Mouse (Mus musculus) forebrain, postnatal 0 days (tissue): ENCODE data around the gene Shd. TPM values are rescaled to one million over a fixed set of nuclear protein-coding genes. Genes with fewer than 3 reads are reported as not detected.

ENCODE experiments used
- ATAC-seq: fragments of 200-750 bp; cut with Nextera tagmentation; 2 replicates; pipeline ENCODE4 v1.8.0; 2017; ENCODE audit warnings: mild to moderate bottlenecking, moderate library complexity
- DNase-seq: peaks from one replicate; pipeline ENCODE4 v3.0.0-alpha.2; 2015
- H3K27ac ChIP-seq: fragments of 300-500 bp; sonication (generic); 2 replicates; pipeline ENCODE4 v1.5.1; 2014; ENCODE audit warnings: low read depth, mild to moderate bottlenecking, antibody characterized with exemption, low read length, moderate library complexity, mixed read lengths
- H3K27me3 ChIP-seq: fragments of 300-500 bp; sonication (generic); 2 replicates; pipeline ENCODE4 v1.6.1; 2014; ENCODE audit warnings: mild to moderate bottlenecking, low read length, mixed read lengths; ENCODE audit not compliant: insufficient read depth
- H3K36me3 ChIP-seq: fragments of 300-500 bp; sonication (generic); 2 replicates; pipeline ENCODE4 v1.6.1; 2014; ENCODE audit warnings: mild to moderate bottlenecking, moderate library complexity; ENCODE audit not compliant: insufficient read depth
- H3K4me1 ChIP-seq: fragments of 300-500 bp; sonication (generic); 2 replicates; pipeline ENCODE4 v1.6.1; 2014; ENCODE audit warnings: antibody characterized with exemption; ENCODE audit not compliant: insufficient read depth
- H3K4me2 ChIP-seq: fragments of 300-500 bp; sonication (generic); 2 replicates; pipeline ENCODE4 v1.6.1; 2014; ENCODE audit warnings: low read depth, mild to moderate bottlenecking, moderate library complexity
- H3K4me3 ChIP-seq: fragments of 300-500 bp; sonication (generic); 2 replicates; pipeline ENCODE4 v1.5.1; 2014; ENCODE audit warnings: low read depth, low read length, mixed read lengths
- H3K9ac ChIP-seq: fragments of 300-500 bp; sonication (generic); 2 replicates; pipeline ENCODE4 v1.6.1; 2014; ENCODE audit warnings: mild to moderate bottlenecking
- H3K9me3 ChIP-seq: fragments of 300-500 bp; sonication (generic); 2 replicates; pipeline ENCODE4 v1.6.1; 2016; ENCODE audit warnings: low read length
- CTCF ChIP-seq: sonication (generic); IDR thresholded peaks from 2 replicates; pipeline ENCODE4 v1.5.1; 2016; ENCODE audit warnings: antibody characterized with exemption, control low read depth, low read depth
- WGBS: fragments of 180-500 bp; shearing (Covaris S2); extraction: QIAGEN DNeasy Blood & Tissue Kit; methylation state at CpG from one replicate; pipeline ENCODE4 v1.1.7; 2014; 5-methylcytosine and 5-hydroxymethylcytosine counted together
- polyA plus RNA-seq: library from polyadenylated mRNA; unstranded; fragments of >200 nt; fragmentation: Nextera tagmentation; extraction: Ambion mirVana; gene quantifications from 2 replicates; pipeline ENCODE4 v1.2.1, GENCODE M21; 2015
- total RNA-seq: library from RNA; depleted of rRNA; stranded (reverse); fragments of >200 nt; gene quantifications from 2 replicates; pipeline ENCODE4 v1.2.3, GENCODE M21; 2014

Shd gene
- total and polyA plus RNA-seq, 2 experiments from 2014 or later, result 116 to 152 TPM

DNA sequence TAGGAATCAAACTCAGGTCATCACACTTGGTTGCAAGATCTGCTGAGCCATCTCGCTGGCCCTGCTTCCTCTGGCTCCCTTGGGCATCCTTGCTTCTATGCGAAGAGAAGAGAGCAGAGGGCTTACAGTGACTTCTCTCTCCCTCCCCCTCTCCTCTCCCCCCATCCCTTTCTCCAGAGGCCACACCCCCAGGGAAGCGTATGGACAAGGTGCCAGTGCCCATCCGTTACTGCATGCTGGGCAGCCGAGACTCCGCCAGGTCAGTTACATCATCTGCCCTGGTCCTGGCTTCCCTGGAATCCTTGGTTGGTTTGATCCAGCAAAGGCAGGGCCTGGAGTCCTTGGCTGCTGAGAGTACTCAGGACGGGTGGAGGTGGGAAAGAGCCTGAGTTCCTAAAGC is 41.2 kb downstream of the Shd start:
- DNase-seq (no peak), ATAC-seq (no peak)
- H3K4me2 ChIP-seq, result no peak overlapping the region
- H3K27ac ChIP-seq, result no peak overlapping the region
- H3K4me1 ChIP-seq, result peaks cover 18% of the 10 kb centered on the region
- 83% methylated on average over 7 of the region's 7 CpGs for WGBS
- peaks cover 37% of the 10 kb centered on the region for H3K36me3 ChIP-seq
- no peaks in the 10 kb centered on the region for H3K9me3 ChIP-seq
- peak overlapping the region; percentile 31; the same call in 1 of the 2 replicates for H3K9ac ChIP-seq
- no peak overlapping the region for H3K4me3 ChIP-seq
- no peak for TF ChIP-seq CTCF
- H3K27me3 ChIP-seq, result no peaks in the 10 kb centered on the region

DNA sequence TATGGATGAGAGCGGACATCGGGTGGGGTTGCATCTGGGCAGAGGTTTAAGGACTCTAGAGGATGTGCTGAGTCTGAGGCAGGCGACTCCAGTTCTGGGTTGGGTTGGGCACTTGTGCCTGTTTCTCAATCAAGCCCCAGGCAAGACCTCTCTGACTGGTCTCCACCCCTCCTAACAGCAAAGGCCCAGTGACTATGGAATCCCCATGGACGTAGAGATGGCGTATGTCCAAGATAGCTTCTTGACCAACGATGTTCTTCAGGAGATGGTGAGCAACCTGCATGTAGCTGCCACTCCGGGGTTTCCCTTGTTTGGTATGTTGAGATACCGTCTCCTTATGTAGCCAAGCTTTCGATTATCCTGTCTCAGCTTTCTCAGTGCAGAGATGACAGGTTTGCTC is 45.0 kb downstream of the Shd start:
- Histone ChIP-seq H3K4me3 (no peak overlapping the region), H3K27ac (no peak overlapping the region), H3K9ac (no peak overlapping the region), H3K36me3 (peaks cover 69% of the 10 kb centered on the region), H3K4me2 (no peak overlapping the region), H3K9me3 (no peaks in the 10 kb centered on the region), H3K4me1 (peaks cover 7% of the 10 kb centered on the region; the same call in 1 of the 2 replicates), H3K27me3 (no peaks in the 10 kb centered on the region)
- DNase-seq, result no peak
- no peak for TF ChIP-seq CTCF
- WGBS, result 95% methylated on average over 9 of the region's 9 CpGs
- ATAC-seq, result no peak

DNA sequence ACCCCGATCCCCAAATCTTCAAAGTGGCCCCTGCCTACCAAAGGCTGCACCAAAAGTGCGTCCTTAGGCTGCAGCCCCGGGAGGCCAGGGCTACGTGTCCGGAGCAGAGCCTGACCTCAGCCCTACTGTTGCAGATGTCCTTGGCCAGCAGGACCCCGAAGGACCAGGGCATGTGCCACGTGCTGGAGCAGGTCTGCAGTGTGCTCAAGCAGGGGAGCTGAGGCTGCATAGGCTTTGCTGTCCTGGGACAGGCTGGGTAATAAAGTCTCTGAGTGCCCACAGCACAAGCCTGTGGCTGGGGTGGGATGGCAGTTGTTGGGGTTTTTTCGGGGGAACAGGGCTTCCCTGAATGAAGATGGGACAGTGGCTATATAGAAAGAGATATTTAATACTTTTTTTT is 46.1 kb downstream of the Shd start:
- no peak for ATAC-seq
- Histone ChIP-seq H3K27me3 (no peaks in the 10 kb centered on the region), H3K36me3 (peaks cover 69% of the 10 kb centered on the region), H3K4me3 (no peak overlapping the region), H3K27ac (no peak overlapping the region), H3K9me3 (no peaks in the 10 kb centered on the region), H3K4me1 (no peaks in the 10 kb centered on the region), H3K9ac (no peak overlapping the region), H3K4me2 (no peak overlapping the region)
- WGBS, result 87% methylated on average over 8 of the region's 8 CpGs
- no peak for TF ChIP-seq CTCF
- no peak for DNase-seq

DNA sequence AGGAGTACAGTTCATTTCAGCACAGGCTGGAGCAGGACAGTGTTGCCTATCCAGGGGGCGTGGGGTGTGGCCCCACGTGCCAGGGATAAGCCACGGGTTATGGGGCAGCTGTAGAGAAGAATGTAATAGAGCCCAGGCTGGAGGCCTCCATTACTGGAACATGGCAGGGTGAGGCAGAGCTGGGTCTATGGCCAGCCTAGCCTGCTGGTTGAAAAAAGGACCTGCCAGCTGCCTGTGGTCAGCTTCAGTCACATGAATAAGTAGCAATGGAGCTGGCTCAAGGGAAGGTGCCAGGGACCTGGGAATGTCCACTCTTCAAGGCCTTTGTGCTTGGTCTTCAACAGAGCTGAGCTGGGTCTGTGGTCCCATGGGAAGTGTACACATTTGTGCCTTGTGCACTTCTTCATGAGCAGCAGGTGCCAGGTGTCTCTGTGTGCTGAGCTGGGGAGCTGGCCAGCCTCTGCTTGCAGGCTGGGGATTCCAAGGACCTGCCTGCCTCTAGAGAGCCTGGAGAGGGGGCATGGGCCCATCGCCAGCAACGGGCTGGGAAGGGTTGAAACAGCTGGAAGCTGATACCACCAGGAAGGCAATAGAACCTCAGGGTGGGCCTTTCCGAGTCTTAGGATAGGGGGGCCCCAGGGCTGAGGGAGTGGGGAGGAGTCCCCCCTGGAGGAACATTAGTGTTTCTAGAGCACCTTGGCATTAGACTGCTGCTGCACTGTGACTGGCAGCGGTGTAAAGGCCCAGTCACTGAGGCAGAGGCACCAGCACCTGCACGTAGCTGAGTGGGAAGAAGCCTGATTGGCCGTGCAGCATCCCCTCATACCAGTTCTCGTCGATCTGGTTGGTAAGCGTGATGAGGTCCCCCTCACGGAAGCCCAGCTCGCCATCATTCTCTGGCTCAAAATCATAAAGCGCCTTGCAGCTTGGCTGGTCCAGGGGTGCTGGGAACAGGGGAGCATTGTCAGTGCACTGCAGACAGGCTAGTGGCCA is 46.8 kb downstream of the Shd start:
- Histone ChIP-seq H3K9me3 (no peaks in the 10 kb centered on the region), H3K4me3 (no peak overlapping the region), H3K27ac (no peak overlapping the region), H3K4me1 (no peaks in the 10 kb centered on the region), H3K9ac (no peak overlapping the region), H3K4me2 (no peak overlapping the region), H3K27me3 (no peaks in the 10 kb centered on the region), H3K36me3 (peaks cover 61% of the 10 kb centered on the region)
- WGBS, result 78% methylated on average over 15 of the region's 15 CpGs
- ATAC-seq (no peak), DNase-seq (no peak)
- TF ChIP-seq CTCF, result no peak

- ATAC-seq (no peak), DNase-seq (no peak)
- H3K4me3 ChIP-seq, result no peak overlapping the region
- H3K9ac ChIP-seq, result no peak overlapping the region
- H3K4me2 ChIP-seq, result no peak overlapping the region
- no peaks in the 10 kb centered on the region for H3K4me1 ChIP-seq
- H3K9me3 ChIP-seq, result no peaks in the 10 kb centered on the region
- no peak for TF ChIP-seq CTCF
- peaks cover 57% of the 10 kb centered on the region for H3K36me3 ChIP-seq
- H3K27ac ChIP-seq, result peak overlapping the region; percentile 35; the same call in 1 of the 2 replicates
- 91% methylated on average over 7 of the region's 7 CpGs for WGBS
- H3K27me3 ChIP-seq, result no peaks in the 10 kb centered on the region
These were observed 47.6 kb downstream of the Shd start for GRCm38 (mm10) chr17:56017848-56018247.

DNA sequence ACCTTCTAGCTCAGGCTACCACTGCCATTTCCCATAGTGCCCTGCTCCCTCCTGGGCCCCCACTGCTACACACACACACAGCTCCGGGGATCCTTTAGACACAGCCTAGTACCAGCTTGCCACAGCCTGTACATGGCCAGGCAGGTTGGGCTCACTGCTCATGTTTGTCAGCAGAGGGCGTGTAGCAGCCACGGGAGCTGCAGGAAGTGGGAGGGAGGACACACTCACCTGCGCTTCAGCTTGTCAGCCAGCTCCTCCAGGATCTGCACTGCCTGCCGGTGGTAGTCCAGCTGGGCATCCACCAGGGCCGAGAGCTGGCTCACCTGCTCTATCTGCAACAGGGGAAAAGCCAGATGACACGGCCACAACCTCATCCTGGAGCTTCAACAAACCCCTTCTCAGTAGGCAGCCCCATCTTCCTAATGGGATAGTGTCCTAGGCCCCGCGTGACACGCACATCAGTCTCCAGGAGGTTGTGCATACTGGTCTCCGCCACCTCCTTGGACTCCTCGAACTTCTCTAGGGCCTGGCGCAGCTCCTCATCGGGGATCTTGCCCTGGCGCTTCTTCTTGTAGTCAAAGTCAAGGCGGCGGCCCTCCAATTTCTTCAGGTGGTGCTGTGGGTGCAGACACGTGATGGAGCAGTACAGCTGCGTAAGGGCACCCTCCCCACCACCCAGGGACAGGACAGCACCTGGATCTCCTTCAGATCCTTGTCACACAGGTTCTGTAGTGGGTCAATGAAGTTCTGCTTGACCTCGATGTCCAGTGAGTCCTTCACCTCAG is 48.3 kb downstream of the Shd start:
- peak; percentile 57 for DNase-seq
- ATAC-seq, result peak; percentile 63
- H3K9ac ChIP-seq, result no peak overlapping the region
- H3K36me3 ChIP-seq, result peaks cover 56% of the 10 kb centered on the region
- peak overlapping the region; percentile 35; the same call in 1 of the 2 replicates for H3K27ac ChIP-seq
- H3K9me3 ChIP-seq, result no peaks in the 10 kb centered on the region
- H3K27me3 ChIP-seq, result no peaks in the 10 kb centered on the region
- H3K4me1 ChIP-seq, result no peaks in the 10 kb centered on the region
- peak; percentile 58 for TF ChIP-seq CTCF
- no peak overlapping the region for H3K4me2 ChIP-seq
- WGBS, result 69% methylated on average over 20 of the region's 20 CpGs
- no peak overlapping the region for H3K4me3 ChIP-seq
